Mouse (Mus musculus) limb, embryonic 15.5 days (tissue): ENCODE measurements around the gene Ano6. TPM values are rescaled to one million over a fixed set of nuclear protein-coding genes. Genes with fewer than 3 reads are reported as not detected.

Experiments
- ATAC-seq: fragments of 200-750 bp; cut with Nextera tagmentation; 2 replicates; pipeline ENCODE4 v1.8.0; 2017; ENCODE audit warnings: low read depth, moderate TSS enrichment; ENCODE audit not compliant: insufficient number of reproducible peaks, low FRiP score, low TSS enrichment
- H3K27ac ChIP-seq: fragments of 300-500 bp; sonication (generic); 2 replicates; pipeline ENCODE4 v1.5.1; 2015; ENCODE audit warnings: moderate library complexity, mild to moderate bottlenecking, inconsistent platforms
- H3K27me3 ChIP-seq: fragments of 300-500 bp; sonication (generic); 2 replicates; pipeline ENCODE4 v1.6.1; 2015; ENCODE audit warnings: inconsistent platforms
- H3K36me3 ChIP-seq: fragments of 300-500 bp; sonication (generic); 2 replicates; pipeline ENCODE4 v1.6.1; 2015; ENCODE audit warnings: inconsistent platforms
- H3K4me1 ChIP-seq: fragments of 300-500 bp; sonication (generic); 2 replicates; pipeline ENCODE4 v1.6.1; 2015; ENCODE audit warnings: inconsistent platforms
- H3K4me2 ChIP-seq: fragments of 300-500 bp; sonication (generic); 2 replicates; pipeline ENCODE4 v1.6.1; 2015; ENCODE audit warnings: mild to moderate bottlenecking, inconsistent platforms
- H3K4me3 ChIP-seq: fragments of 300-500 bp; sonication (generic); 2 replicates; pipeline ENCODE4 v1.5.1; 2015; ENCODE audit warnings: mild to moderate bottlenecking, inconsistent platforms
- H3K9ac ChIP-seq: fragments of 300-500 bp; sonication (generic); 2 replicates; pipeline ENCODE4 v1.6.1; 2015; ENCODE audit warnings: inconsistent platforms
- H3K9me3 ChIP-seq: fragments of 300-500 bp; sonication (generic); 2 replicates; pipeline ENCODE4 v1.6.1; 2016; ENCODE audit warnings: inconsistent platforms
- WGBS: fragments of 180-500 bp; shearing (Covaris S2); methylation state at CpG from one replicate; pipeline ENCODE4 v1.1.7; 2015; 5-methylcytosine and 5-hydroxymethylcytosine counted together
- polyA plus RNA-seq: library from polyadenylated mRNA; unstranded; fragments of >200 nt; fragmentation: Nextera tagmentation; extraction: Ambion mirVana; gene quantifications from 2 replicates; pipeline ENCODE4 v1.2.1, GENCODE M21; 2015

Gene Ano6
- polyA plus RNA-seq: 50.3 and 51.6 TPM in 2 replicates

GRCm38 (mm10) chr15:95790529-95791071 is at the start of gene Ano6:
Ano6 (plus strand) TSS chr15:95790843.
- ATAC-seq: peak; percentile 94
- H3K27me3 ChIP-seq: no peaks in the 10 kb centered on the region
- H3K36me3 ChIP-seq: no peaks in the 10 kb centered on the region
- H3K4me2 ChIP-seq: peak within 1 kb of the TSS; percentile 68
- peak within 1 kb of the TSS; percentile 89 for H3K27ac ChIP-seq
- WGBS: under 1% methylated on average over 51 of the region's 51 CpGs
- H3K4me3 ChIP-seq: peak within 1 kb of the TSS; percentile 81
- H3K9me3 ChIP-seq: no peaks in the 10 kb centered on the region
- H3K4me1 ChIP-seq: peaks cover 35% of the 10 kb centered on the region
- H3K9ac ChIP-seq: peak within 1 kb of the TSS; percentile 84

- Histone ChIP-seq H3K27ac (no peak overlapping the region), H3K4me1 (0 out of 2 replicates have a peak, but pooled peaks cover 3% of the 10 kb centered on the region), H3K4me2 (no peak overlapping the region), H3K4me3 (no peak overlapping the region), H3K9ac (no peak overlapping the region), H3K27me3 (no peaks in the 10 kb centered on the region), H3K9me3 (no peaks in the 10 kb centered on the region), H3K36me3 (no peaks in the 10 kb centered on the region)
- WGBS: 81% methylated on average over 6 of the region's 6 CpGs
- no peak for ATAC-seq
Measured at GRCm38 (mm10) chr15:95742955-95743354, 47.7 kb upstream of the Ano6 start.

GRCm38 (mm10) chr15:95743856-95744255 is 46.8 kb upstream of the Ano6 start:
- H3K27ac ChIP-seq: no peak overlapping the region
- H3K27me3 ChIP-seq: no peaks in the 10 kb centered on the region
- H3K4me1 ChIP-seq: 0 out of 2 replicates have a peak, but pooled peaks cover 3% of the 10 kb centered on the region
- no peaks in the 10 kb centered on the region for H3K9me3 ChIP-seq
- ATAC-seq: no peak
- no peaks in the 10 kb centered on the region for H3K36me3 ChIP-seq
- no peak overlapping the region for H3K4me2 ChIP-seq
- H3K4me3 ChIP-seq: no peak overlapping the region
- H3K9ac ChIP-seq: no peak overlapping the region
- 42% methylated on average over 2 of the region's 2 CpGs for WGBS

- H3K27ac ChIP-seq: no peak overlapping the region
- no peak overlapping the region for H3K4me2 ChIP-seq
- 0 out of 2 replicates have a peak, but pooled peaks cover 3% of the 10 kb centered on the region for H3K4me1 ChIP-seq
- no peak overlapping the region for H3K4me3 ChIP-seq
- 57% methylated on average over 11 of the region's 11 CpGs for WGBS
- H3K36me3 ChIP-seq: no peaks in the 10 kb centered on the region
- ATAC-seq: no peak
- no peak overlapping the region for H3K9ac ChIP-seq
- H3K27me3 ChIP-seq: no peaks in the 10 kb centered on the region
- H3K9me3 ChIP-seq: no peaks in the 10 kb centered on the region
Measured at GRCm38 (mm10) chr15:95745346-95746106, 45.1 kb upstream of the Ano6 start.

GRCm38 (mm10) chr15:95746513-95746912 is 44.1 kb upstream of the Ano6 start:
- H3K4me1 ChIP-seq: 0 out of 2 replicates have a peak, but pooled peaks cover 3% of the 10 kb centered on the region
- WGBS: 58% methylated on average over 5 of the region's 5 CpGs
- H3K9ac ChIP-seq: no peak overlapping the region
- H3K4me3 ChIP-seq: no peak overlapping the region
- no peaks in the 10 kb centered on the region for H3K9me3 ChIP-seq
- no peak for ATAC-seq
- no peak overlapping the region for H3K4me2 ChIP-seq
- H3K27me3 ChIP-seq: no peaks in the 10 kb centered on the region
- no peaks in the 10 kb centered on the region for H3K36me3 ChIP-seq
- H3K27ac ChIP-seq: no peak overlapping the region

- H3K9me3 ChIP-seq: no peaks in the 10 kb centered on the region
- WGBS: 81% methylated on average over 16 of the region's 16 CpGs
Measured at GRCm38 (mm10) chr15:95746955-95747931, 43.4 kb upstream of the Ano6 start.

GRCm38 (mm10) chr15:95749216-95749615 is 41.4 kb upstream of the Ano6 start:
- ATAC-seq: no peak
- H3K9ac ChIP-seq: no peak overlapping the region
- 0 out of 2 replicates have a peak, but pooled peaks cover 3% of the 10 kb centered on the region for H3K4me1 ChIP-seq
- H3K36me3 ChIP-seq: no peaks in the 10 kb centered on the region
- H3K4me3 ChIP-seq: no peak overlapping the region
- H3K4me2 ChIP-seq: no peak overlapping the region
- no peaks in the 10 kb centered on the region for H3K27me3 ChIP-seq
- no peaks in the 10 kb centered on the region for H3K9me3 ChIP-seq
- H3K27ac ChIP-seq: no peak overlapping the region
- WGBS: 88% methylated on average over 5 of the region's 5 CpGs

More at GRCm38 (mm10) chr15:95746955-95747931, 43.4 kb upstream of the Ano6 start:
- ATAC-seq: no peak
- Histone ChIP-seq H3K4me2 (no peak overlapping the region), H3K36me3 (no peaks in the 10 kb centered on the region), H3K9ac (no peak overlapping the region), H3K4me1 (0 out of 2 replicates have a peak, but pooled peaks cover 3% of the 10 kb centered on the region), H3K27ac (no peak overlapping the region), H3K4me3 (no peak overlapping the region), H3K27me3 (no peaks in the 10 kb centered on the region)

- Histone ChIP-seq H3K36me3 (no peaks in the 10 kb centered on the region), H3K4me1 (0 out of 2 replicates have a peak, but pooled peaks cover 3% of the 10 kb centered on the region), H3K4me3 (no peak overlapping the region), H3K9me3 (no peaks in the 10 kb centered on the region), H3K4me2 (no peak overlapping the region), H3K9ac (no peak overlapping the region), H3K27ac (no peak overlapping the region), H3K27me3 (no peaks in the 10 kb centered on the region)
- ATAC-seq: no peak
- WGBS: 89% methylated on average over 21 of the region's 21 CpGs
Measured at GRCm38 (mm10) chr15:95750038-95750437, 40.6 kb upstream of the Ano6 start.

- no peak overlapping the region for H3K9ac ChIP-seq
- no peaks in the 10 kb centered on the region for H3K9me3 ChIP-seq
- no peak for ATAC-seq
- H3K4me1 ChIP-seq: peaks cover 1% of the 10 kb centered on the region; the same call in 1 of the 2 replicates
- WGBS: 69% methylated on average over 8 of the region's 8 CpGs
- H3K4me2 ChIP-seq: no peak overlapping the region
- no peaks in the 10 kb centered on the region for H3K36me3 ChIP-seq
- no peak overlapping the region for H3K27ac ChIP-seq
- no peak overlapping the region for H3K4me3 ChIP-seq
- H3K27me3 ChIP-seq: no peaks in the 10 kb centered on the region
Measured at GRCm38 (mm10) chr15:95751832-95752676, 38.6 kb upstream of the Ano6 start.

GRCm38 (mm10) chr15:95752677-95753019 is 38.0 kb upstream of the Ano6 start:
- Histone ChIP-seq H3K4me2 (no peak overlapping the region), H3K36me3 (no peaks in the 10 kb centered on the region), H3K4me1 (peaks cover 5% of the 10 kb centered on the region; the same call in 1 of the 2 replicates), H3K9ac (no peak overlapping the region), H3K4me3 (no peak overlapping the region), H3K27ac (no peak overlapping the region), H3K27me3 (no peaks in the 10 kb centered on the region), H3K9me3 (no peaks in the 10 kb centered on the region)
- 86% methylated on average over 5 of the region's 5 CpGs for WGBS
- ATAC-seq: no peak

GRCm38 (mm10) chr15:95753031-95753430 is 37.6 kb upstream of the Ano6 start:
- no peaks in the 10 kb centered on the region for H3K9me3 ChIP-seq
- H3K4me2 ChIP-seq: no peak overlapping the region
- peaks cover 5% of the 10 kb centered on the region; the same call in 1 of the 2 replicates for H3K4me1 ChIP-seq
- H3K36me3 ChIP-seq: no peaks in the 10 kb centered on the region
- no peak overlapping the region for H3K27ac ChIP-seq
- WGBS: 67% methylated on average over 4 of the region's 5 CpGs
- no peak for ATAC-seq
- H3K9ac ChIP-seq: no peak overlapping the region
- no peaks in the 10 kb centered on the region for H3K27me3 ChIP-seq
- H3K4me3 ChIP-seq: no peak overlapping the region
